Mouse (Mus musculus) MEL (cell line): ENCODE measurements around the gene Slc25a18.

Source experiments
- CHD1 ChIP-seq: IDR thresholded peaks from 2 replicates; pipeline ENCODE4 v1.6.1; 2012; ENCODE audit warnings: low read depth, mild to moderate bottlenecking, inconsistent platforms, low read length, improper control_type of control experiment
- CHD2 ChIP-seq: IDR thresholded peaks from 2 replicates; pipeline ENCODE4 v1.6.1; 2011; ENCODE audit warnings: low read length, improper control_type of control experiment
- CTCF ChIP-seq, 3 experiments: IDR thresholded peaks in 2 of 3; conservative IDR thresholded peaks in 1 of 3; 2 replicates each; pipeline ENCODE4 v1.5.1; 2011 to 2012; ENCODE audit warnings: low read length in 3 of 3, low read depth in 2 of 3, mild to moderate bottlenecking in 2 of 3, improper control_type of control experiment in 1 of 3, inconsistent platforms in 1 of 3, mixed read lengths in 1 of 3, moderate library complexity in 1 of 3; ENCODE audit not compliant: control insufficient read depth in 1 of 3, insufficient read depth in 1 of 3, poor library complexity in 1 of 3, severe bottlenecking in 1 of 3
- E2F4 ChIP-seq: IDR thresholded peaks from 2 replicates; pipeline ENCODE4 v1.6.1; 2011; ENCODE audit warnings: low read depth, low read length, improper control_type of control experiment, borderline replicate concordance
- ETS1 ChIP-seq: IDR thresholded peaks from 2 replicates; pipeline ENCODE4 v1.6.1; 2012; ENCODE audit warnings: low read depth, mild to moderate bottlenecking, inconsistent platforms, low read length, improper control_type of control experiment, moderate library complexity
- GATA1 ChIP-seq: IDR thresholded peaks from 2 replicates; pipeline ENCODE4 v1.6.1; 2011; ENCODE audit warnings: low read depth, low read length, improper control_type of control experiment
- MAX ChIP-seq: IDR thresholded peaks from 2 replicates; pipeline ENCODE4 v1.6.1; 2011; ENCODE audit warnings: low read length, improper control_type of control experiment
- NELFE ChIP-seq: IDR thresholded peaks from 2 replicates; pipeline ENCODE4 v1.6.1; 2011; ENCODE audit warnings: low read depth, low read length, improper control_type of control experiment
- NRF1 ChIP-seq: IDR thresholded peaks from 2 replicates; pipeline ENCODE4 v1.6.1; 2014; ENCODE audit warnings: low read depth, mild to moderate bottlenecking, inconsistent platforms, low read length, improper control_type of control experiment, moderate library complexity; ENCODE audit not compliant: poor library complexity, insufficient read depth, severe bottlenecking
- POLR2A ChIP-seq, 2 experiments: IDR thresholded peaks; 2 replicates each; pipeline ENCODE4 v1.6.1; 2011 to 2012; ENCODE audit warnings: low read length in 2 of 2, mild to moderate bottlenecking in 2 of 2, control low read depth in 1 of 2, improper control_type of control experiment in 1 of 2, low read depth in 1 of 2, moderate library complexity in 1 of 2; ENCODE audit not compliant: control insufficient read depth in 1 of 2, insufficient read depth in 1 of 2, poor library complexity in 1 of 2
- SIN3A ChIP-seq: IDR thresholded peaks from 2 replicates; pipeline ENCODE4 v1.6.1; 2012; ENCODE audit warnings: low read length, improper control_type of control experiment, inconsistent platforms
- TAL1 ChIP-seq: IDR thresholded peaks from 2 replicates; pipeline ENCODE4 v1.6.1; 2012; ENCODE audit warnings: mild to moderate bottlenecking, inconsistent platforms, low read length, moderate library complexity, mixed read lengths
- USF1 ChIP-seq: IDR thresholded peaks from 2 replicates; pipeline ENCODE4 v1.6.1; 2014; ENCODE audit warnings: low read depth, mild to moderate bottlenecking, inconsistent platforms, low read length, improper control_type of control experiment, moderate library complexity
- ZMIZ1 ChIP-seq: IDR thresholded peaks from 2 replicates; pipeline ENCODE4 v1.6.1; 2012; ENCODE audit warnings: low read depth, mild to moderate bottlenecking, inconsistent platforms, low read length, improper control_type of control experiment, moderate library complexity

GRCm38 (mm10) chr6:120777533-120777932 lies 4.2 kb downstream of the Slc25a18 start:
- TF ChIP-seq NRF1: no peak
- no peak for TF ChIP-seq CHD1
- no peak for TF ChIP-seq POLR2A (IDR thresholded peaks at IDR 0.05; ENCODE audit: control insufficient read depth in 1 of 2, insufficient read depth in 1 of 2, low read depth in 1 of 2, low read length in 2 of 2, poor library complexity in 1 of 2)
- TF ChIP-seq CTCF (IDR thresholded peaks at IDR 0.05 in 2 of 3, conservative IDR thresholded peaks at IDR 0.05 in 1 of 3; ENCODE audit: control insufficient read depth in 1 of 3, insufficient read depth in 1 of 3, low read depth in 2 of 3, low read length in 3 of 3, poor library complexity in 1 of 3, severe bottlenecking in 1 of 3): no peak
- TF ChIP-seq NELFE: no peak
- TF ChIP-seq TAL1: no peak
- TF ChIP-seq ETS1: no peak
- TF ChIP-seq GATA1: no peak
- TF ChIP-seq USF1: no peak
- no peak for TF ChIP-seq CHD2
- TF ChIP-seq SIN3A: no peak
- TF ChIP-seq MAX: no peak
- no peak for TF ChIP-seq ZMIZ1
- TF ChIP-seq E2F4: no peak
